10 mouse cellular contexts compared by ENCODE assay signal in the genomic region with DNA sequence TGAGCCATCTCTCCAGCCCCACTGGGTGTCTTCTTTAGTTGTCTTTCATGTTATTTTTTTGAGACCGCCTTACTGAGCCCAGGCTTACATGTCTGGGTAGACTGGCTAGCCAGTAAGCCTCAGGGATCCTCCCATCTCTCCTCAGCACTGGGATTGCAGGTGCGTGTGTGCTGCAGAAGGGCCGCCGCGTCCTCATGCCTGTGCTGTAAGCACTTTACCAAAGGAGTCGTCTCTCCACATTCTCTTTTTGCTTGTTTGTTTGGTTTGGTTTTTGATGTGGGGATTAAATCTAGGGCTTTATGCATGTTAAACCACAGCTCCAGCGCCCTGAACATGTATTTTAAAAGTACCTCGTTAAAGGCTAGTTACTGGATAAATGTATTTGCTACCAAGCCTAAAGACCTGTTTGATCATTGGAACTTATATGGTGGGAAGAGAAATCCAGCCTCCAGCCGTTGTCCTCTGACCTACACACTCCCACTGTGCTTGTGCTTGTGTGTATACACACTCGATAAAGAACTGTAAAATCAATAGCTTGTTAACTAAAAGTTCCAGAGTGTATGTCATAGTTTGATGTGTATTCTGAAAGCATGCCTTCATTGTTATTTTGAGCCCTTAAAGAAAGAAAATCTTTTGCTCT. TPM values are rescaled to one million over a fixed set of nuclear protein-coding genes. Genes with fewer than 3 reads are reported as not detected.
DNase-seq lines count a peak whose midpoint lies in the region; ATAC-seq and TF ChIP-seq lines count a peak whose summit lies in the region.
"Had no signal": no experiment of that assay in that cellular context is flagged by ENCODE, and none has a peak within 500 bp of the region (broad histone marks: within the 10 kb centered on the region; RNA-seq: fewer than 3 reads in every experiment).

No protein-coding gene starts in this region.

- peak overlapping the region; percentile 74 for H3K27ac ChIP-seq in heart, postnatal 0 days (ENCODE audit: low read depth)
- H3K27ac ChIP-seq in MEL (ENCODE audit: control insufficient read depth, low read depth, low read length) = peak overlapping the region; percentile 17; the same call in 1 of the 2 replicates
- peak overlapping the region; percentile 40 for H3K27ac ChIP-seq in intestine, embryonic 16.5 days (ENCODE audit: low read length)
- H3K27ac ChIP-seq in stomach, postnatal 0 days (replicated peaks) = peak overlapping the region; percentile 31; the same call in 1 of the 2 replicates
- H3K27ac ChIP-seq: forebrain, embryonic 13.5 days had no signal

- H3K27me3 ChIP-seq in heart, postnatal 0 days (ENCODE audit: control insufficient read depth, insufficient read depth, low read length) = no peaks in the 10 kb centered on the region
- H3K27me3 ChIP-seq in MEL (ENCODE audit: control insufficient read depth in 1 of 2, insufficient read depth in 2 of 2, low read length in 2 of 2) = no peaks in the 10 kb centered on the region
- no peaks in the 10 kb centered on the region for H3K27me3 ChIP-seq in intestine, embryonic 16.5 days (replicated peaks; ENCODE audit: control insufficient read depth, insufficient read depth, low read length)
- H3K27me3 ChIP-seq in stomach, postnatal 0 days (ENCODE audit: control insufficient read depth, insufficient read depth, low read length) = no peaks in the 10 kb centered on the region
- H3K27me3 ChIP-seq: forebrain, embryonic 13.5 days had no signal

- H3K4me1 ChIP-seq in heart, postnatal 0 days (ENCODE audit: control insufficient read depth, insufficient read depth) = peaks cover 47% of the 10 kb centered on the region
- peaks cover 7 to 16% of the 10 kb centered on the region in 2 experiments for H3K4me1 ChIP-seq in MEL (ENCODE audit: control insufficient read depth in 1 of 2, insufficient read depth in 2 of 2, low read length in 2 of 2)
- H3K4me1 ChIP-seq in intestine, embryonic 16.5 days (ENCODE audit: control insufficient read depth, insufficient read depth, low read length) = peaks cover 46% of the 10 kb centered on the region
- 0 out of 2 replicates have a peak, but pooled peaks cover 4% of the 10 kb centered on the region for H3K4me1 ChIP-seq in stomach, postnatal 0 days (replicated peaks; ENCODE audit: control insufficient read depth, insufficient read depth)

- no peak for TF ChIP-seq RAD21 in MEL (IDR thresholded peaks at IDR 0.05; ENCODE audit: low read depth, low read length)

- WGBS in heart, postnatal 0 days = 58% methylated on average over 10 of the region's 10 CpGs
- WGBS in intestine, embryonic 16.5 days = 69% methylated on average over 10 of the region's 10 CpGs
- 62% methylated on average over 10 of the region's 10 CpGs for WGBS in stomach, postnatal 0 days

- H3K4me2 ChIP-seq in heart, postnatal 0 days (ENCODE audit: low read depth, low read length) = no peak overlapping the region
- H3K4me2 ChIP-seq in intestine, embryonic 16.5 days (ENCODE audit: low read depth, low read length) = no peak overlapping the region
- H3K4me2 ChIP-seq in stomach, postnatal 0 days (replicated peaks; ENCODE audit: low read depth) = no peak overlapping the region
- H3K4me2 ChIP-seq: forebrain, embryonic 13.5 days had no signal

- no peak overlapping the region for H3K4me3 ChIP-seq in heart, postnatal 0 days (ENCODE audit: low read depth, low read length)
- H3K4me3 ChIP-seq in MEL (ENCODE audit: control insufficient read depth in 1 of 2, insufficient read depth in 1 of 2, low read depth in 2 of 2, low read length in 2 of 2) = no peak overlapping the region
- H3K4me3 ChIP-seq in intestine, embryonic 16.5 days (ENCODE audit: low read length) = no peak overlapping the region
- H3K4me3 ChIP-seq in stomach, postnatal 0 days (ENCODE audit: low read depth, low read length) = no peak overlapping the region
- H3K4me3 ChIP-seq: forebrain, embryonic 13.5 days had no signal

- ATAC-seq in heart, postnatal 0 days (ENCODE audit: insufficient read depth, low read depth) = no peak
- peak; percentile 51 for ATAC-seq in intestine, embryonic 16.5 days
- peak; percentile 42; the same call in 1 of the 2 replicates for ATAC-seq in stomach, postnatal 0 days (ENCODE audit: low FRiP score, low TSS enrichment)

- TF ChIP-seq POLR2A in MEL (IDR thresholded peaks at IDR 0.05; ENCODE audit: control insufficient read depth in 1 of 2, insufficient read depth in 1 of 2, low read depth in 1 of 2, low read length in 2 of 2, poor library complexity in 1 of 2) = no peak

- TF ChIP-seq CTCF in heart, postnatal 0 days (IDR thresholded peaks at IDR 0.05; ENCODE audit: low read depth) = no peak
- TF ChIP-seq CTCF in MEL (IDR thresholded peaks at IDR 0.05 in 2 of 3, conservative IDR thresholded peaks at IDR 0.05 in 1 of 3; ENCODE audit: control insufficient read depth in 1 of 3, insufficient read depth in 1 of 3, low read depth in 2 of 3, low read length in 3 of 3, poor library complexity in 1 of 3, severe bottlenecking in 1 of 3) = no peak
- no peak for TF ChIP-seq CTCF in stomach, postnatal 0 days (IDR thresholded peaks at IDR 0.05; ENCODE audit: low read depth)

- peaks cover 36% of the 10 kb centered on the region; the same call in 1 of the 2 replicates for H3K79me2 ChIP-seq in MEL (ENCODE audit: control insufficient read depth, insufficient read depth, low read length, poor library complexity)

- intact Hi-C loops in heart, postnatal 10 days (cut with DNase I) = no loop called here

- H3K9me3 ChIP-seq in heart, postnatal 0 days (replicated peaks; ENCODE audit: control insufficient read depth, low read length) = no peaks in the 10 kb centered on the region
- H3K9me3 ChIP-seq in MEL (replicated peaks; ENCODE audit: insufficient read depth, low read length) = no peaks in the 10 kb centered on the region
- no peaks in the 10 kb centered on the region for H3K9me3 ChIP-seq in intestine, embryonic 16.5 days (ENCODE audit: control insufficient read depth, low read length)
- no peaks in the 10 kb centered on the region for H3K9me3 ChIP-seq in stomach, postnatal 0 days (ENCODE audit: control insufficient read depth, low read length)
- H3K9me3 ChIP-seq: forebrain, embryonic 13.5 days had no signal

- no peak for DNase-seq in heart, postnatal 0 days (ENCODE audit: low spot score)
- no peak for DNase-seq in heart, postnatal 10 days
- no peak for DNase-seq in MEL (ENCODE audit: low read depth, low spot score)
- no peak for DNase-seq in stomach, postnatal 0 days (ENCODE audit: low spot score)
- DNase-seq in cerebellum, postnatal 14 days = no peak
- no peak for DNase-seq in c-Kit-positive CD71-positive TER-119-positive erythroid progenitor cells, embryonic 14.5 days (ENCODE audit: low spot score)
- DNase-seq: kidney, adult 2 months; lung, adult 18-20 months had no signal

- no peak overlapping the region for H3K9ac ChIP-seq in heart, postnatal 0 days (replicated peaks; ENCODE audit: low read depth, low read length)
- no peak overlapping the region for H3K9ac ChIP-seq in MEL (ENCODE audit: control insufficient read depth, low read depth, low read length, poor library complexity, severe bottlenecking)
- no peak overlapping the region for H3K9ac ChIP-seq in intestine, embryonic 16.5 days (ENCODE audit: low read depth, low read length)
- H3K9ac ChIP-seq in stomach, postnatal 0 days (ENCODE audit: low read length) = no peak overlapping the region
- H3K9ac ChIP-seq: forebrain, embryonic 13.5 days had no signal

- H3K36me3 ChIP-seq in heart, postnatal 0 days (replicated peaks; ENCODE audit: control insufficient read depth, insufficient read depth, low read length) = peaks cover 18% of the 10 kb centered on the region
- peaks cover 2 to 22% of the 10 kb centered on the region in 2 experiments; a peak in 3 of 4 replicates for H3K36me3 ChIP-seq in MEL (ENCODE audit: control insufficient read depth in 1 of 2, insufficient read depth in 2 of 2, low read length in 2 of 2)
- H3K36me3 ChIP-seq in intestine, embryonic 16.5 days (ENCODE audit: control insufficient read depth, insufficient read depth, low read length) = peaks cover 8% of the 10 kb centered on the region; the same call in 1 of the 2 replicates
- H3K36me3 ChIP-seq in stomach, postnatal 0 days (ENCODE audit: control insufficient read depth, insufficient read depth, low read length) = peaks cover 4% of the 10 kb centered on the region; the same call in 1 of the 2 replicates

- no peak for TF ChIP-seq EP300 in heart, postnatal 0 days (IDR thresholded peaks at IDR 0.05; ENCODE audit: low read depth)
- TF ChIP-seq EP300 in MEL (IDR thresholded peaks at IDR 0.05; ENCODE audit: low read depth in 1 of 2, low read length in 2 of 2) = no peak
- no peak for TF ChIP-seq EP300 in stomach, postnatal 0 days (optimal IDR thresholded peaks at IDR 0.05)

TF ChIP-seq in MEL, 35 proteins besides CTCF, POLR2A, EP300 and RAD21:
- TF ChIP-seq ZMIZ1 (IDR thresholded peaks at IDR 0.05; ENCODE audit: low read depth, low read length) = no peak
- no peak for TF ChIP-seq GATA1 (IDR thresholded peaks at IDR 0.05; ENCODE audit: low read depth, low read length)
- no peak for TF ChIP-seq TAL1 (IDR thresholded peaks at IDR 0.05; ENCODE audit: low read length)
- TF ChIP-seq CHD1 (IDR thresholded peaks at IDR 0.05; ENCODE audit: low read depth, low read length) = no peak
- TF ChIP-seq TBP (IDR thresholded peaks at IDR 0.05; ENCODE audit: low read depth, low read length) = peak; percentile 52; the same call in 1 of the 2 replicates
- TF ChIP-seq MYB (IDR thresholded peaks at IDR 0.05; ENCODE audit: low read depth, low read length) = no peak

RNA-seq across cellular contexts. Expression of a gene that starts 24.9 kb away (rescaled TPM):
- 9.8 and 19.2 TPM in 2 replicates for total RNA-seq in heart, postnatal 0 days (2014; rRNA removed; ENCODE audit: low replicate concordance)
- 4.9 and 5.4 TPM in 2 replicates for polyA plus RNA-seq in heart, postnatal 0 days (2015; fragmentation: Nextera tagmentation; extraction: Ambion mirVana)
- total RNA-seq in heart, postnatal 10 days (2021) = 10 to 100 TPM; 18.6 to 21.3 TPM
- total RNA-seq in MEL (2012; rRNA removed) = 14.3 and 18.0 TPM in 2 replicates
- polyA plus RNA-seq in MEL (2012; ENCODE audit: insufficient read depth in 1 of 2, insufficient read length in 2 of 2, low read depth in 1 of 2, low replicate concordance in 2 of 2, missing spikeins in 1 of 2) = 10 to 100 TPM in 1 of 2 experiments, not detected in 1; 38.2 TPM
- 16.4 and 16.6 TPM in 2 replicates for polyA plus RNA-seq in intestine, embryonic 16.5 days (2015; fragmentation: Nextera tagmentation; extraction: Ambion mirVana)
- polyA plus RNA-seq in stomach, postnatal 0 days (2015; fragmentation: Nextera tagmentation; extraction: Ambion mirVana) = 6.8 and 7.3 TPM in 2 replicates

Comparison
In these comparisons a context has a peak if more than half of its experiments do, and no peak if none do; other contexts are left out.
1. H3K27ac ChIP-seq: peak in every context shown above with its lines; median percentile 74 in heart, postnatal 0 days; 40 in intestine, embryonic 16.5 days; 31 in stomach, postnatal 0 days; 17 in MEL.